Mouse (Mus musculus) granulocyte monocyte progenitor cell, adult 5-6 weeks (primary cell): ENCODE measurements at regions not wholly inside any gene's neighbourhood (a gene's known extent, or its start where the extent isn't known, plus 50 kb on each side); places are given as distances from the start of the nearest gene placed in this dataset.

ENCODE experiments used
- ATAC-seq: replicated peaks from 2 replicates; pipeline ENCODE4 v1.8.0; 2016; ENCODE audit warnings: mild to moderate bottlenecking, moderate TSS enrichment, inconsistent platforms; ENCODE audit not compliant: poor library complexity, severe bottlenecking

GRCm38 (mm10) chr11:71642886-71643285 lies 106.8 kb upstream of the Wscd1 start:
- ATAC-seq = no peak

- ATAC-seq = no peak
These were observed 97.9 kb upstream of the Wscd1 start for GRCm38 (mm10) chr11:71651756-71652380.

GRCm38 (mm10) chr11:71652381-71652775 lies 97.3 kb upstream of the Wscd1 start:
- no peak for ATAC-seq

GRCm38 (mm10) chr11:71658346-71658745 lies 91.4 kb upstream of the Wscd1 start:
- no peak for ATAC-seq

GRCm38 (mm10) chr11:71670111-71671050 lies 79.3 kb upstream of the Wscd1 start:
- no peak for ATAC-seq

GRCm38 (mm10) chr11:71672171-71673050 lies 77.3 kb upstream of the Wscd1 start:
- ATAC-seq = no peak

GRCm38 (mm10) chr11:71674319-71674718 lies 75.4 kb upstream of the Wscd1 start:
- ATAC-seq = no peak

- ATAC-seq = no peak
These were observed 73.9 kb upstream of the Wscd1 start for GRCm38 (mm10) chr11:71675714-71676313.

- no peak for ATAC-seq
These were observed 52.7 kb upstream of the Wscd1 start for GRCm38 (mm10) chr11:71697017-71697416.

GRCm38 (mm10) chr11:71698836-71699235 lies 50.9 kb upstream of the Wscd1 start:
- no peak for ATAC-seq
